Mouse (Mus musculus): ENCODE measurements around the gene Cdkn2a.

DNA sequence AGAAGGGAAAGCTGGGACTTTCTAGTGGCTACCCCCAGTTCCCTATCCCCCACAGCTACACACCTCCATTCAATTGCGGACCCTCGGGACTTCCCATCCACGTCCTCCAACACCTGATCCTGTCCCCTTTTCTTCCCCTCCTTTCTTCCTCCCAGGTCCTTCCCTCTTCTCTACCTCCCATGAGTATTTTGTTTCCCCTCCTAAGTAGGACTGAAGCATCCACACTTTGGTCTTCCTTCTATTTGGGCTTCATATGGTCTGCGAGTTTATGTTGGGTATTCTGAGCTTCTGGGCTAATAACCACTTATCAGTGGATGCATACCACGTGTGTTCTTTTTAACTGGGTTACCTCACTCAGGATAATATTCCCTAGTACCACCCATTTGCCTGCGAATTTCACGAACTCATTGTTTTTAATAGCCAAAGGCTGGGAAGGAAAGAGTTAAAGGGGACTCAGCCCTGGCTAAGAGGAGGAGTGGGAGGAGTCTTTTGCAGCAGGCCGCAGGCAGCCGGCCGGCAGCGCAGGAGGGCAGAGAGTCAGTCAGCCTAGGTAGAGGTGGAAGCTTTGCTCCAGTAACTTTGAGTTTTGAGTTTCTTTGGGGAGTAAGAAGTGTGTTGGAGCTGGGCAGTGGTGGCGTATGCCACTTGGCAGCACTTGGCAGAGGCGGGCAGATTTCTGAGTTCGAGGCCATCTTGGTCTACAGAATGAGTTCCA lies 9.0 kb upstream of the Cdkn2a start:
- TF ChIP-seq TAL1 (IDR thresholded peaks at IDR 0.05; ENCODE audit: low read length) (no peak), GATA1 (IDR thresholded peaks at IDR 0.05; ENCODE audit: low read length) (no peak)
